Mouse (Mus musculus) lung, embryonic 16.5 days (tissue): ENCODE data around the gene Ccdc84. TPM values are rescaled to one million over a fixed set of nuclear protein-coding genes. Genes with fewer than 3 reads are reported as not detected.
A peak's percentile ranks its signal among the peaks of the same experiment; 100 is the strongest.
"Not testable (repeated sequence)": the region's sequence is repeated elsewhere in the genome, so short reads cannot be mapped to it uniquely, and the experiment has no call there.

ENCODE experiments used
- ATAC-seq: fragments of 200-750 bp; cut with Nextera tagmentation; 2 replicates; pipeline ENCODE4 v1.8.0; 2017; ENCODE audit warnings: low read depth, mild to moderate bottlenecking, moderate library complexity
- H3K27ac ChIP-seq: fragments of 300-500 bp; sonication (generic); 2 replicates; pipeline ENCODE4 v1.5.1; 2014; ENCODE audit warnings: mild to moderate bottlenecking, control low read depth, low read length
- H3K27me3 ChIP-seq: fragments of 300-500 bp; sonication (generic); 2 replicates; pipeline ENCODE4 v1.6.1; 2014; ENCODE audit warnings: low read depth, low read length, mixed read lengths; ENCODE audit not compliant: control insufficient read depth, insufficient read depth
- H3K36me3 ChIP-seq: fragments of 300-500 bp; sonication (generic); 2 replicates; pipeline ENCODE4 v1.6.1; 2014; ENCODE audit warnings: low read length; ENCODE audit not compliant: control insufficient read depth, insufficient read depth
- H3K4me1 ChIP-seq: fragments of 300-500 bp; sonication (generic); replicated peaks from 2 replicates; pipeline ENCODE4 v1.6.1; 2014; ENCODE audit warnings: low read length, mixed read lengths; ENCODE audit not compliant: control insufficient read depth, insufficient read depth
- H3K4me2 ChIP-seq: fragments of 300-500 bp; sonication (generic); 2 replicates; pipeline ENCODE4 v1.6.1; 2014; ENCODE audit warnings: low read depth, low read length, control low read depth
- H3K4me3 ChIP-seq: fragments of 300-500 bp; sonication (generic); 2 replicates; pipeline ENCODE4 v1.5.1; 2014; ENCODE audit warnings: mild to moderate bottlenecking, low read length, control low read depth
- H3K9ac ChIP-seq: fragments of 300-500 bp; sonication (generic); 2 replicates; pipeline ENCODE4 v1.6.1; 2014; ENCODE audit warnings: low read length, control low read depth
- H3K9me3 ChIP-seq: fragments of 300-500 bp; sonication (generic); 2 replicates; pipeline ENCODE4 v1.6.1; 2016; ENCODE audit warnings: low read length; ENCODE audit not compliant: control insufficient read depth
- WGBS: fragments of 180-500 bp; shearing (Covaris S2); extraction: QIAGEN DNeasy Blood & Tissue Kit; methylation state at CpG from one replicate; pipeline ENCODE4 v1.1.7; 2014; 5-methylcytosine and 5-hydroxymethylcytosine counted together
- polyA plus RNA-seq: library from polyadenylated mRNA; unstranded; fragments of >200 nt; fragmentation: Nextera tagmentation; extraction: Ambion mirVana; gene quantifications from 2 replicates; pipeline ENCODE4 v1.2.1, GENCODE M21; 2015

Ccdc84 gene
- polyA plus RNA-seq, 1 experiment from 2014 or later: 32.5 TPM

DNA sequence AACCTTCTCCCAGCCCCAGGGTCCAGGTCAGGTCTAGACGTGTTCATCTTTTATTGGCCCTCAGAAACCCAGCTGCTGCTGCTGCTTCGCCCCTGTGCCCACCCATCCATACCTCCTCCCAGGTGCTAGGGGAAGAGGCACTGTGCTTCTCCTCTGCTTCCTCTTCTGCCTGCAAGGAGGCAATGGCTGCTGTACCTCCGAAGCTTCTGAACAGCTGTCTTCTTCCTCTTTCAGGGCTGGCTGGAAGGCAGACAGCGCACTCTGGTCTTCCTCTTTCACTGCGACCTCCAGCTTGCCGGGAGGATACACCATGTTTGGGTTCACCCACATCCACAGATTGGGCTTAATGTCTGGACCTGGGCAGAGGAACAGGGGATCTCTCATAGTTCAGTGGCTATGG is 17.4 kb upstream of the Ccdc84 start:
- H3K27me3 ChIP-seq: no peaks in the 10 kb centered on the region
- no peaks in the 10 kb centered on the region for H3K9me3 ChIP-seq
- no peak overlapping the region for H3K4me3 ChIP-seq
- no peaks in the 10 kb centered on the region for H3K4me1 ChIP-seq
- ATAC-seq: no peak
- WGBS: 78% methylated on average over 6 of the region's 6 CpGs
- H3K9ac ChIP-seq: no peak overlapping the region
- no peak overlapping the region for H3K4me2 ChIP-seq
- H3K27ac ChIP-seq: no peak overlapping the region
- no peaks in the 10 kb centered on the region for H3K36me3 ChIP-seq

- no peaks in the 10 kb centered on the region for H3K27me3 ChIP-seq
- 41% methylated on average over 5 of the region's 5 CpGs for WGBS
- no peak overlapping the region for H3K9ac ChIP-seq
- no peak for ATAC-seq
- H3K27ac ChIP-seq: no peak overlapping the region
- no peaks in the 10 kb centered on the region for H3K36me3 ChIP-seq
- H3K4me1 ChIP-seq: no peaks in the 10 kb centered on the region
- no peak overlapping the region for H3K4me3 ChIP-seq
- no peak overlapping the region for H3K4me2 ChIP-seq
- H3K9me3 ChIP-seq: no peaks in the 10 kb centered on the region
These were observed 14.3 kb upstream of the Ccdc84 start for GRCm38 (mm10) chr9:44432577-44433185.

DNA sequence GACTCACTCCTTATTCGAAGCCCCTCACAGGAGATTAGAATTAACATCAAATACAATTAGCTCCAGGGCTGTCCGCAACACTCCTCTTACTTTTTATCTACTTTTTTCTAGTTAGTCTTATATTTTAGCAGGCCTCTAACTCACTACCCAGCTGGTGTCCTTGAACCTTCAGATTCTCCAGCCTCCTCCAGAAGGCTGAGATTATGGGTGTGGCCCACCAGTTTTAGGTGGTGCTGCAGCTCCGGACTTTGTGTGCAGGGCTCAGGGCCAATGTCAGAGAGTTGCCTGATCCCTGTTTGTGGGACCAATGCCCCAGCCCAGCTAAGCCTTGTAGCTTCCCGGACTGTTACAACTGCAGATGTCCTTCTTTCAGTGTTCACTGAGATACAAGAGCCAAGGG is 5.2 kb upstream of the Ccdc84 start:
- H3K4me3 ChIP-seq: no peak overlapping the region
- no peak overlapping the region for H3K9ac ChIP-seq
- no peaks in the 10 kb centered on the region for H3K27me3 ChIP-seq
- H3K27ac ChIP-seq: no peak overlapping the region
- H3K9me3 ChIP-seq: no peaks in the 10 kb centered on the region
- H3K4me1 ChIP-seq: peaks cover under 1% of the 10 kb centered on the region; the same call in 1 of the 2 replicates
- WGBS: 69% methylated on average over 4 of the region's 4 CpGs
- H3K4me2 ChIP-seq: no peak overlapping the region
- no peaks in the 10 kb centered on the region for H3K36me3 ChIP-seq
- ATAC-seq: no peak

GRCm38 (mm10) chr9:44420280-44420898 is 2.0 kb upstream of the Ccdc84 start:
- no peak overlapping the region for H3K4me2 ChIP-seq
- no peak for ATAC-seq
- H3K9me3 ChIP-seq: no peaks in the 10 kb centered on the region
- H3K27me3 ChIP-seq: no peaks in the 10 kb centered on the region
- H3K27ac ChIP-seq: no peak overlapping the region
- 66% methylated on average over 5 of the region's 5 CpGs for WGBS
- no peak overlapping the region for H3K9ac ChIP-seq
- peaks cover 3% of the 10 kb centered on the region; the same call in 1 of the 2 replicates for H3K36me3 ChIP-seq
- peaks cover 10% of the 10 kb centered on the region for H3K4me1 ChIP-seq
- no peak overlapping the region for H3K4me3 ChIP-seq

DNA sequence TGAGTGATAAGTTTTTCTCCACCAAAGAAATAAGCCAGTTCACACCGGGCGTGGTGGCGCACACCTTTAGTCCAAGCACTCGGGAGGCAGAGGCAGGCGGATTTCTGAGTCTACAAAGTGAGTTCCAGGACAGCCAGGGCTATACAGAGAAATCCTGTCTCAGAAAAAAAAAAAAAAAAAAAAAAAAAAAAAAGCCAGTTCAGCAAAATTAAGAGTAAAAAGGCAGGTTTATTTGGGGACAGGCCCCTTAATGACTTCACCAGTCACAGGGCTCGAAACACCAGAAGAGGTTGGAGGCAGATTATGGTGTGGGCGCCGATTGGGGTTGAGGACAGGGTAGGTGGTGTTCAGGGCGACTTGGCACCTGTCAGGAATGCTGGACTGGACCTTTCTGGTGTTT is 1.4 kb upstream of the Ccdc84 start:
- not testable (repeated sequence) for H3K9me3 ChIP-seq, ATAC-seq, H3K4me3 ChIP-seq, H3K9ac ChIP-seq, H3K4me2 ChIP-seq, H3K27me3 ChIP-seq, H3K27ac ChIP-seq, H3K36me3 ChIP-seq, H3K4me1 ChIP-seq
- 93% methylated on average over 9 of the region's 9 CpGs for WGBS

DNA sequence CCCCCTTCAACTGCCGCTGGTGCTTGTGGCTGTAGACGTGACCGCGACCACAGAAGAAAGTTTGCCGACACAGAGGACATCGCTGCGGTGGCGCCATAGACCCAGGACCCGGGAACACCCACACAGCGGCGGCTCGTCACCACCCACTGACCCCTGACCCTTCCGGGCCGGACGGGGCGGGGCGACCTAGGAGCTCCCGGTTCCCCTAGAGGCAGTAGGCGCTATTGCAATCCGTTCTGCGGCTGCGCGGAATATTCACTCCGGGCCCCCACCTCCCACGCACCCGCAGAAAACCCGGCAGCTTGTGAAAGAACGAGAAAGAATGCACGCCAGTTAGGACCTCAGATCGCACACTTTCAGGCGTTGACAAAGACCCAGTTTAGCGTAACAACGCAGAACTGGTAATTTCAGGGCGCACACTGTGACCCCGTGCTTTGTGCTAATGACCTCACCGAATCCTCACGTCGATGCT is 441 bp downstream of the Ccdc84 start:
- peaks cover 6% of the 10 kb centered on the region for H3K36me3 ChIP-seq
- peak overlapping the region; percentile 86 for H3K4me2 ChIP-seq
- ATAC-seq: peak; percentile 97
- WGBS: under 1% methylated on average over 38 of the region's 38 CpGs
- H3K27me3 ChIP-seq: no peaks in the 10 kb centered on the region
- H3K9me3 ChIP-seq: no peaks in the 10 kb centered on the region
- peak overlapping the region; percentile 83 for H3K9ac ChIP-seq
- peaks cover 10% of the 10 kb centered on the region for H3K4me1 ChIP-seq
- H3K4me3 ChIP-seq: peak overlapping the region; percentile 80
- H3K27ac ChIP-seq: peak overlapping the region; percentile 80

DNA sequence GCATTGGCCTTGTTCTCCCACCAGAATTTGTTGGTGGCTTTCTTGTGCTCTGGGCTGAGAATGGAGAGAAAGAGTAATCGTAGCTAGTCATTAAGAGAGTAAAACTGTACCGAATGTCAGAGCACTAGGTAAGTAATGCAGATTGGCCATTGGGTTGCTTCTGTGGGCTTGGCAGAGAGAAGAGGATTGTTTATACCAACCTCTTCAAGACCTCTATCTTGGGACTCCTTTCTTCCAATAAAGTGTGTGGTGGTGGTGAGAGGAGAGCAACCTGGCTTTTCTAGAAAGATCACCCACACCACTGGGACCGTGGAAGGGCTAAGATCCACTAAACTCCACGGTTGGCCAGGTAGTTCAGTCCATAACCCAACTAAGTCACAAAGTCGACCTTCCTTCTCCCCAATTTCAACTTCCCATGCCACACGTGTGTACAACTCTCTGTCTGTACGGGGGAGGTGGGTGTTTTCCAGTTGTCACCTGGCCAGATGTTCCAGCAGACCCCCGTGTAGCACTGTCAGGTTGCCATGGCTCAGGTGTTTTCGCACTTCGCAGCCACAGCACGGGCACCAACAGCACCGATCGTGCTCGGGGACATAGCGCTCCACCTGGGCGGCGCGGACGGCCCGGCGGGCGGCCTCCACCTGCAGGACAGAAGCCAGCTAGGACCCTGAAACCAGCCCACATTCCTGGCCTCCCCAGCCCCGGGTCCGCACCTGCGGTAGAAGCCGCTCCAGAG is 1.0 kb downstream of the Ccdc84 start:
- peak overlapping the region; percentile 80 for H3K4me3 ChIP-seq
- H3K27me3 ChIP-seq: no peaks in the 10 kb centered on the region
- peak overlapping the region; percentile 83 for H3K9ac ChIP-seq
- ATAC-seq: peak; percentile 71
- WGBS: 6% methylated on average over 26 of the region's 26 CpGs
- H3K4me1 ChIP-seq: peaks cover 10% of the 10 kb centered on the region
- H3K36me3 ChIP-seq: peaks cover 7% of the 10 kb centered on the region
- peak overlapping the region; percentile 86 for H3K4me2 ChIP-seq
- no peaks in the 10 kb centered on the region for H3K9me3 ChIP-seq
- peak overlapping the region; percentile 80 for H3K27ac ChIP-seq

- H3K9me3 ChIP-seq: no peaks in the 10 kb centered on the region
- H3K27ac ChIP-seq: no peak overlapping the region
- peaks cover 34% of the 10 kb centered on the region for H3K36me3 ChIP-seq
- H3K27me3 ChIP-seq: no peaks in the 10 kb centered on the region
- H3K4me1 ChIP-seq: peaks cover 11% of the 10 kb centered on the region
- H3K4me3 ChIP-seq: no peak overlapping the region
- no peak overlapping the region for H3K9ac ChIP-seq
- ATAC-seq: no peak
- no peak overlapping the region for H3K4me2 ChIP-seq
- 70% methylated on average over 2 of the region's 2 CpGs for WGBS
These were observed 5.6 kb downstream of the Ccdc84 start for GRCm38 (mm10) chr9:44412781-44413180.

- H3K4me3 ChIP-seq: no peak overlapping the region
- peaks cover 34% of the 10 kb centered on the region for H3K36me3 ChIP-seq
- H3K9ac ChIP-seq: no peak overlapping the region
- no peak overlapping the region for H3K4me2 ChIP-seq
- peaks cover 9% of the 10 kb centered on the region for H3K4me1 ChIP-seq
- no peaks in the 10 kb centered on the region for H3K9me3 ChIP-seq
- 77% methylated on average over 4 of the region's 4 CpGs for WGBS
- ATAC-seq: no peak
- no peaks in the 10 kb centered on the region for H3K27me3 ChIP-seq
- H3K27ac ChIP-seq: no peak overlapping the region
These were observed 6.1 kb downstream of the Ccdc84 start for GRCm38 (mm10) chr9:44412306-44412705.
